Mouse (Mus musculus): ENCODE data around the gene Nek6.

- TF ChIP-seq CTCF (IDR thresholded peaks at IDR 0.05; ENCODE audit: insufficient read depth, low read depth, low read length) (no peak), POLR2A (IDR thresholded peaks at IDR 0.05; ENCODE audit: insufficient read depth, low read depth, low read length) (no peak)
Observed at GRCm38 (mm10) chr2:38547793-38548517, 36.5 kb downstream of the Nek6 start.
